Mouse (Mus musculus) liver, embryonic 16.5 days (tissue): ENCODE data around the gene Ifnlr1. TPM values are rescaled to one million over a fixed set of nuclear protein-coding genes. Genes with fewer than 3 reads are reported as not detected.
"Not testable (repeated sequence)": the region's sequence is repeated elsewhere in the genome, so short reads cannot be mapped to it uniquely, and the experiment has no call there.

ENCODE experiments used
- ATAC-seq: fragments of 200-750 bp; cut with Nextera tagmentation; 2 replicates; pipeline ENCODE4 v1.8.0; 2017; ENCODE audit warnings: low read depth, mild to moderate bottlenecking, moderate number of reproducible peaks, moderate library complexity
- H3K27ac ChIP-seq: fragments of 300-500 bp; sonication (generic); 2 replicates; pipeline ENCODE4 v1.5.1; 2014; ENCODE audit warnings: mild to moderate bottlenecking, low read length
- H3K27me3 ChIP-seq: fragments of 300-500 bp; sonication (generic); 2 replicates; pipeline ENCODE4 v1.6.1; 2014; ENCODE audit warnings: low read depth, low read length, mixed read lengths; ENCODE audit not compliant: control insufficient read depth, insufficient read depth
- H3K36me3 ChIP-seq: fragments of 300-500 bp; sonication (generic); 2 replicates; pipeline ENCODE4 v1.6.1; 2014; ENCODE audit warnings: mild to moderate bottlenecking; ENCODE audit not compliant: control insufficient read depth, insufficient read depth
- H3K4me1 ChIP-seq: fragments of 300-500 bp; sonication (generic); 2 replicates; pipeline ENCODE4 v1.6.1; 2014; ENCODE audit warnings: low read depth, low read length, mixed read lengths; ENCODE audit not compliant: control insufficient read depth
- H3K4me2 ChIP-seq: fragments of 300-500 bp; sonication (generic); 2 replicates; pipeline ENCODE4 v1.6.1; 2014; ENCODE audit warnings: low read depth, low read length, mixed read lengths
- H3K4me3 ChIP-seq: fragments of 300-500 bp; sonication (generic); 2 replicates; pipeline ENCODE4 v1.5.1; 2014; ENCODE audit warnings: low read depth, mild to moderate bottlenecking, low read length
- H3K9ac ChIP-seq: fragments of 300-500 bp; sonication (generic); 2 replicates; pipeline ENCODE4 v1.6.1; 2014; ENCODE audit warnings: low read depth, low read length
- H3K9me3 ChIP-seq: fragments of 300-500 bp; sonication (generic); replicated peaks from 2 replicates; pipeline ENCODE4 v1.6.1; 2016; ENCODE audit warnings: low read length; ENCODE audit not compliant: control insufficient read depth
- WGBS: fragments of 180-500 bp; shearing (Covaris S2); extraction: QIAGEN DNeasy Blood & Tissue Kit; methylation state at CpG from one replicate; pipeline ENCODE4 v1.1.7; 2014; ENCODE audit not compliant: insufficient replicate concordance; 5-methylcytosine and 5-hydroxymethylcytosine counted together
- polyA plus RNA-seq: library from polyadenylated mRNA; unstranded; fragments of >200 nt; fragmentation: Nextera tagmentation; extraction: Ambion mirVana; gene quantifications from 2 replicates; pipeline ENCODE4 v1.2.1, GENCODE M21; 2015

Gene Ifnlr1
- 0.19 and 0.31 TPM in 2 replicates for polyA plus RNA-seq

DNA sequence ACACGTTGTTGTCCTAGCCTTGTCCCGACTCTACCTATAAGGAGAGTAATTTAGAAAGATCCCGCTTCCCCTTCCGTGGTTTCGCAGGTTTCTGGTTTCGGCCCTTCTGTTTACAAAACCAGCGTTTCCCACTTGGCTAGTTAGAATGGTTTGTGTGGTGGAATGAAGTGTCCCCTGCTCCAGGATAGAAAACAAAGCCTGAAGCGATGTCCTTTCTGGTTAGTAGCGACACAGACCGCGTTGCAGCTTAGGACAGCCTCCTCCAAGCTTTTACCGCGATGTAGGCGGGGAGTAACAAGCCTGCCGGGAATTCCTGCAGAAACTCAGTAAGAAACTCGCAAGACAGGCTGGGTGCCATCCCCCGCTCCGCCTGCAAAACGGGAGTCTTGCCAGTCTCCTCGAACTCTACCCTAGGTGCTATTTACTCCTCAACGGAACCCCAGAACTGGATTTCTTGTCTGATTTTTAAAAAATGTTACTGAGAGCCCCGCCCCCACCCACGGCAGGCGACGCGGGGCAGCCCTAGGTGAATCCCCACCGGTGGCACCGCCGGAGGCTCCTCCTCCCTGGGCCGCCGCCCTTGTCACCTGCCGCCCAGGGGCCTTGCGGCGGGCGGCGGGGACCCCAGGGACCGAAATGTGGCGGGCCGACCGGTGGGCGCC, at the start of gene Ifnlr1:
Gene Ifnlr1, plus strand, starts transcription at position 382 of the 662 bp plus-strand sequence.
- no peak for ATAC-seq
- H3K36me3 ChIP-seq, result no peaks in the 10 kb centered on the region
- under 1% methylated on average over 38 of the region's 41 CpGs for WGBS
- H3K4me3 ChIP-seq, result peak within 1 kb of the TSS; percentile 57
- no peak within 1 kb of the TSS for H3K27ac ChIP-seq
- H3K4me2 ChIP-seq, result peak within 1 kb of the TSS; percentile 62
- peak within 1 kb of the TSS; percentile 25; the same call in 1 of the 2 replicates for H3K9ac ChIP-seq
- peaks cover 49% of the 10 kb centered on the region for H3K27me3 ChIP-seq
- no peaks in the 10 kb centered on the region; the same call in 1 of the 2 replicates for H3K4me1 ChIP-seq
- H3K9me3 ChIP-seq, result no peaks in the 10 kb centered on the region

DNA sequence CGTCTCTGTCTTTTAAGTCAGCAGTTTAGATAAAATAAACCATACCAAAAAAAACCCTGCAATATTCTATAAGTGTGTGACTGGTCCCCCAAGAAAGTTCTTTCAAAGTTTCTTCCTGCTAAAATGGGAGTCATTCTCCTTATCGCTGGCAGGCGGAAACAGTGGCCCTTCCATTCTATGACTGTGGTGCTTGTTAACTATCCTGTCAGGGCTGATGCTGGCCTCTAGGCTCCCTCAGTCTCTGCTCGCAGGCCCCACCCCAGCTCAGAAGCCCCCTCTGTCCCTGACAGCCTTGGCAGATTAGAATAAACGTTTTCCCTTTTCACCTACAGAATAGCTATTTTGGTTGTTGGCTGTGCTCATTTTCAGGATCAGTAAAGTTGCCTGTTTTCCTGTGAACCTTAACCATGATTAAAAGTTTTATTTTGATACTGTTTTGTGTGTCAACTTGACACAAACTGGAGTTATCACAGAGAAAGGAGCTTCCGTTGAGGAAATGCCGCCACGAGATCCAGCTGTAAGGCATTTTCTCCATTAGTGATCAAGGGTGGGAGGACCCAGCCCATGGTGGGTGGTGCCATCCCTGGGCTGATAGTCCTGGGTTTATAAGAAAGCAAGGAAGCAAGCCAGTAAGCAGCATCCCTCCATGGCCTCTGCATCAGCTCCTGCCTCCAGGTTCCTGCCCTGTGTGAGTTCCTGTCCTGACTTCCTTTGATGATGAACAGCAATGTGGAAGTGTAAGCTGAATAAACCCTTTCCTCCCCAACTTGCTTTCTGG, 44.6 kb upstream of the Ifnlr1 start:
- WGBS, result 64% methylated on average over 8 of the region's 8 CpGs
- H3K9me3 ChIP-seq, H3K27ac ChIP-seq: not testable (repeated sequence)

DNA sequence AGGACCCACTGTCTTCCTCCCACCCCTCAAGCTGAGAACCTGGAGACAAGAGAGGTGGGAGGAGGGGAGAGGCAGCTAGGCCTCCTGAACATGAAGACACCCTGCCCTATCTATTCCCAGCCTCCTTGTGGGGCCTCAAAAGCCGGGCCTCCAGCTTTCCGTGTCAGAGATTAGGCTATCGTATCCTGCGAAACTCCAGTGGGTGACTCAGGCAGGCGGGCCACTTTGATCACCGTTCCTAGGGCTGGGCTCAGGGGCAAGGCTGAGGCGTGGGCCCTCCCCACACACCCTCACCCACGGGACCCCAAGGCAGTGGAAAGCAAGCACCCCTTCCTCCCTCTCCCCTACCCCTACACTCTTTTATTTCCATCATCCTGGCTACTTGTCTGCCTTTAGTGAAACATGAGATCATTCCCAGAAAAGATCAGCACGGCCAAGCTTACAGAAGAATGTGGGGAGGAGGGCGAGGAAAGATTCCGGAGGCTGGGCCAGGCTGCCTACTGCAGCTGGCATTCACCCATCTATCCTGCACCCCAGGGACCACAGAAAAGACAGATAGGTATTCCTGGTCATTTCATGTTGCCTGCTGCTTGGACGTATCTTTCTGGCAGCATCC, 41.0 kb upstream of the Ifnlr1 start:
- H3K27me3 ChIP-seq, result no peaks in the 10 kb centered on the region
- 56% methylated on average over 12 of the region's 12 CpGs for WGBS
- H3K9me3 ChIP-seq, result no peaks in the 10 kb centered on the region
- H3K4me2 ChIP-seq, result peak overlapping the region; percentile 24
- H3K36me3 ChIP-seq, result no peaks in the 10 kb centered on the region
- peak; percentile 82 for ATAC-seq
- peaks cover 19% of the 10 kb centered on the region for H3K4me1 ChIP-seq
- H3K27ac ChIP-seq, result 0 out of 2 replicates have a peak overlapping the region, but pooled peaks have one; percentile 14
- H3K4me3 ChIP-seq, result no peak overlapping the region
- no peak overlapping the region for H3K9ac ChIP-seq

More for the DNA sequence above, 44.6 kb upstream of the Ifnlr1 start:
- not testable (repeated sequence) for H3K27me3 ChIP-seq, H3K4me3 ChIP-seq, H3K9ac ChIP-seq, H3K4me2 ChIP-seq, H3K36me3 ChIP-seq
- H3K4me1 ChIP-seq, result peaks cover 19% of the 10 kb centered on the region
- ATAC-seq, result 0 out of 2 replicates have a peak, but pooled peaks have one; percentile 45

DNA sequence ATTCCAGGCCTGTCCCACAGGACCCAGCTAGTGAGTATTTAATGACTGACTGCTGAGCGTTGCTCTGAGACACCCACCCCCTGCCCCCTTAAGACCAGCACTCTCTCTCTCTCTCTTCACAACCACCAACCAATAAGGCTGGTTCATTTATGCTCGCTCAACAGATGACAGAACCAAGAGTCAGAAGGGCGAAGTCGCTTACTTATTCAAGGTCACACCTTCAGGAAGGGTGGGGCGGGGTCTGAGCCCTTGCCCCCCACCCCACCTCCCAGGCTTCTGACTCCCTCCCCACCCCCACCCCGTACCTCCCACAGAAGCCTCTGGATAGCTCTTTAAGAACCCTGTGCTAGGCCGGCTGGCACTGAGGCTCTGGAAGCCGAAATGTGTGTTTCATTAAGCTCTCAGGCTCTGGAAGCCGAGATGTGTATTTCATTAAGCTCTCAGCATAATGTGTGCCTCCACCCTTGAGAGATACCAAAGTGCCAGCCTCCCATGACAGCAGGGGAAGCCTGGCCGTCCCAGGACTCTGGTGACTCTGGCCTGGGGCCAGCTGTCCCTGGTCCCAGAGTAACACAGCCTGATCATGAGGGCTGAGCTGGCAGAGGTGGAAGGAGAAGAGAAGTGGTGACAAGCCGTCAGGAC, 33.0 kb upstream of the Ifnlr1 start:
- Histone ChIP-seq H3K36me3 (no peaks in the 10 kb centered on the region), H3K4me2 (no peak overlapping the region), H3K4me3 (no peak overlapping the region), H3K27ac (no peak overlapping the region), H3K27me3 (no peaks in the 10 kb centered on the region), H3K9ac (no peak overlapping the region), H3K4me1 (no peaks in the 10 kb centered on the region; the same call in 1 of the 2 replicates), H3K9me3 (no peaks in the 10 kb centered on the region)
- no peak for ATAC-seq
- 59% methylated on average over 11 of the region's 11 CpGs for WGBS

DNA sequence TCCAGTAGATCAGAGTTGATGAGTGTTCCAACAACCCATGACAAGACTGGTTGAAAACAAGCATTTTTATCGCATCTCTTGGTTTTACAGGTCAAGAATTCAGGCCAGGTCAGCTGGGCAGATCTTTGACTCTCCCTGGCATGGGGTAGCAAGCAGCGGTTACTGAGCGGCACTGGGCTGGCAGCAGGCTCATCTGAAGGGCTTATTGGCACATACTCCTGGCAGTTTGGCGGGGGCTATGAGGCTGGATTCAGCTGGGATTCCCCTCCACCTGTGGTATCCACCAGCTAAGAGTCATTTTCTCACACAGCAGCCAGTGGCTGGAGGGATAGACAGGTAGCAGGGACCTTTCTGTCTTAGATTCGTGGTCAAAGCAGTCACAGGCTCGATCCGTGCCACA, 32.1 kb upstream of the Ifnlr1 start:
- Histone ChIP-seq H3K4me3 (no peak overlapping the region), H3K36me3 (no peaks in the 10 kb centered on the region), H3K9me3 (no peaks in the 10 kb centered on the region), H3K4me2 (no peak overlapping the region), H3K27ac (no peak overlapping the region), H3K9ac (no peak overlapping the region), H3K27me3 (no peaks in the 10 kb centered on the region), H3K4me1 (no peaks in the 10 kb centered on the region; the same call in 1 of the 2 replicates)
- 73% methylated on average over 7 of the region's 7 CpGs for WGBS
- ATAC-seq, result no peak

DNA sequence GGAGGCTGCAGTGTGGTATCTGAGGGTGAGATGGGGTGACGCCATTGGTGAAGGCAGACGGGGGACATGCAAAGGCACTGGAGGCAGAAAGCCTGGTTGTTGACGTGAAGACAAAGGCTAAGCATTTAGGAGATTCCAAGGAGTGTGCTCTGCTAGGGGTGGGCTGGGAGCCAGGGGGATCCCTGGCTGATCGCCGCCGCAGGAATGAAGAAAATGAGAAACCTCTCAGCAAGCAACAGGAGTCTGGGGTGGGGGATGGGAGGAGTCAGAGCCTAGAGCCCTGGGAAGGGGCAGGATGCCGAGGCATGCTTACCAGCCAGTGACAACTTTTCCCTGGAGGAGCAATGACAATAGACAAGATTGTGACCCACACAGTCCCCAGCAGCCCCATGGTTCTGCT, 30.6 kb upstream of the Ifnlr1 start:
- Histone ChIP-seq H3K4me1 (no peaks in the 10 kb centered on the region; the same call in 1 of the 2 replicates), H3K9ac (no peak overlapping the region), H3K9me3 (no peaks in the 10 kb centered on the region), H3K4me3 (no peak overlapping the region), H3K36me3 (no peaks in the 10 kb centered on the region), H3K27ac (no peak overlapping the region), H3K4me2 (no peak overlapping the region), H3K27me3 (no peaks in the 10 kb centered on the region)
- 50% methylated on average over 7 of the region's 7 CpGs for WGBS
- ATAC-seq, result no peak

DNA sequence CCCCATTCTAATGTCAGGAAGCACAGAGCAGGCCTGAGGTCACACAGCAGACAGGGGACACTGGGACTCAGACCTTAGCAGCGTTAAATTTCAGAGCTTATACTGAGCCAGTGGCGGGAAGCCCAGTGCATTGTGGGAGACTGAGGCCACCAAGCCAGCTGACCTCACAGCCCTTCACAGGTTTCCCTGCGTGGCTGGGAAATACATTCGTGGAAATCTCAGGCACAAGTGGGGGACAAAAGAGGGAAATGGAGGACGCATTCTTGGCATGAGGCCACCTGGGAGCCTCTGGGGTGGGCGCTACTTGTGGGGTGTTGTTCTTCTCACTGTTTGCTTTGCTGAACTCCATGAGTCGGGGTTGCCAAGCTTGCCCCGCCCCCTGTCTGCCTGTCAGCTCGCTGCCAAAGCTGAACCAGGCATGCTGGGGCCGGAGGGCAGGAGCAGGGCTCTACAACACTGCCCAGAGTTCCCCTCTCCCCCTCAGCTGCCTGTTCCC, 29.9 kb upstream of the Ifnlr1 start:
- no peaks in the 10 kb centered on the region for H3K27me3 ChIP-seq
- H3K4me3 ChIP-seq, result no peak overlapping the region
- H3K4me1 ChIP-seq, result no peaks in the 10 kb centered on the region; the same call in 1 of the 2 replicates
- H3K4me2 ChIP-seq, result no peak overlapping the region
- H3K27ac ChIP-seq, result no peak overlapping the region
- H3K9ac ChIP-seq, result no peak overlapping the region
- no peaks in the 10 kb centered on the region for H3K36me3 ChIP-seq
- ATAC-seq, result no peak
- WGBS, result 29% methylated on average over 10 of the region's 10 CpGs
- H3K9me3 ChIP-seq, result no peaks in the 10 kb centered on the region

DNA sequence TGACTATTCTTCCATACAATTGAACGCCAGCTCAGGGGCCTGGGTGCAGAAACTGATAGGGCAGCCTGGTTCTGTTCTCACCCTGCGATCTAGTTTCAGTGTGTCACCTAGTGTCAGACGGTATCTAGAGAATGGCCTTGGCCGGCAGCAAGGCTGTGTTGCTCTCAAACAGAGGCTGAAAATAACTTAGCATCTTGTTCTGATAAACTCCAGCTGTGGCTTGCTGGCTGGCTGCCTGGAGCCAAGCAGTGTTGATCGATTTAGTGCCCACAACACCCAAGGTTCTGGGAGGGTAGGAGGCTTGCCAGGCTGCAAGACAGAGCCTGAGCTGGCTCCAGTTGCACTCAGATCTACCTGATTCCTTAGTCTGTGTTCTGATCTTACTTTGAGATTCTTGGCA, 27.6 kb upstream of the Ifnlr1 start:
- Histone ChIP-seq H3K27ac (no peak overlapping the region), H3K36me3 (no peaks in the 10 kb centered on the region), H3K9me3 (no peaks in the 10 kb centered on the region), H3K4me1 (no peaks in the 10 kb centered on the region; the same call in 1 of the 2 replicates), H3K4me2 (no peak overlapping the region), H3K4me3 (no peak overlapping the region), H3K9ac (no peak overlapping the region), H3K27me3 (no peaks in the 10 kb centered on the region)
- WGBS, result 58% methylated on average over 5 of the region's 5 CpGs
- no peak for ATAC-seq
